Mouse (Mus musculus): ENCODE measurements at regions not wholly inside any gene's neighbourhood (a gene's known extent, or its start where the extent isn't known, plus 50 kb on each side); places are given as distances from the start of the nearest gene placed in this dataset.

- no peak for TF ChIP-seq CTCF (IDR thresholded peaks at IDR 0.05; ENCODE audit: control insufficient read depth, insufficient read depth, low read length)
- no peak for TF ChIP-seq POLR2A (IDR thresholded peaks at IDR 0.05; ENCODE audit: borderline replicate concordance, control insufficient read depth, low read depth, low read length)
Observed at GRCm38 (mm10) chr11:48558053-48558452, 242.1 kb upstream of the Rack1 start.
